Mouse (Mus musculus): Measurements from ENCODE around the gene Pyroxd1. TPM values are rescaled to one million over a fixed set of nuclear protein-coding genes. Genes with fewer than 3 reads are reported as not detected.
A peak's percentile ranks its signal among the peaks of the same experiment; 100 is the strongest.

Gene Pyroxd1
- polyA plus RNA-seq, 1 experiment from 2014 or later, result 19.6 TPM

DNA sequence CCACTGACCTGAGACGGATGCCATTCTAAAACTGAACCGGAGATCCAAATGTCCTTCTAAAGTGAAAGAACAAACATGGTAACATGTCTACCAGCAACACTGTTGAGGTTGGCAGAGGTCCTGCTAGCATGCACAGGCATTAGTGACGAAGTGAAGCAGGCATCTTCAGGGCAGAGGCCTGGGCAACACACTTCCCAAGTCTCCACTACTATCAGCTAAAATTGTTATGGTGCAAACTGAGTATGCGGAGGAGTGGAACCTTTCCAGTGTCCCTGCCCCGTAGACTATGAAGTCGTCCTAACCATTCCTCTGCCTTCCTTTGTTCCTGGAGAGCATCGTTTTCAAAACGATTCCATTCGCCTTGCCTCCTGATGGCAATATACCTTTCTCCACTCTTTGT lies 39.1 kb downstream of the Pyroxd1 start:
- no peak for ATAC-seq (replicated peaks; ENCODE audit: low FRiP score)

DNA sequence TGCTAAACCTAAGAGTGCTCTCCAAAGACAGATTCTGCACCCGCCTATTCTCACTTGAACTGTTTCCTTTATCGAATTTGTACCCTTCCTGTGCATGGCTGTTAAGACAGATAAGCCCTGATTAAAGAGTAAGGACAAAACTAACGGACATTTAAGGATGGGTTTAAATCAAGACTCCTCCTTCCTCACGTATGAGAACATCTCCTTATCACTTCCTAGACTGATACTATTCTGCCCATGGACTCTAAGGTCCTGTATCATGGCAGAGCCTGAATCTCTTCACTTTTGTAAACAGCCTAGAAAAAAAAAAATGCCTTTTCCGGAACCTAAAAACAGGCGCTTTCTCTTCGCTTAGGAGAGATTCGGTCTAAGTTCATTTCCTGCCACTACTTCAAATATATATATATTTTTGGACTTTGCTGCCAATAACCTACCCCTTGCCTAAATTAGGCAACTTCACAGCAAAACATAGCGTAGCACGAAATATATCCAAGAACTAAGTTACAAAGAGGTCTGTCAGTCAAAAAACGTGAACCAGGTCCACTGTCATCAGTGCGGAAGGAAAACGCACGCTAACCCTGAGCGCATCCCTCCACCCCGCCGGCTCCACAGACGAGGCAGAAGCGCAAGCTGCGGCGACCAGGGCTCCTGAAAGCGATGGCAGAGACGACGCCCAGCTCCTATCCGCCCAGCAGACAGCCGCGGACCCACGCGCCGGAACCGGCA lies 41.0 kb downstream of the Pyroxd1 start:
- H3K27me3 ChIP-seq (ENCODE audit: control insufficient read depth, insufficient read depth, low read length), result no peaks in the 10 kb centered on the region
- no peaks in the 10 kb centered on the region for H3K4me1 ChIP-seq (replicated peaks; ENCODE audit: control insufficient read depth, insufficient read depth, low read length)
- H3K4me3 ChIP-seq (ENCODE audit: low read depth, low read length), result peak overlapping the region; percentile 70
- no peaks in the 10 kb centered on the region for H3K36me3 ChIP-seq (ENCODE audit: control insufficient read depth, insufficient read depth, low read length)
- WGBS, result 6% methylated on average over 31 of the region's 31 CpGs
- H3K9ac ChIP-seq (ENCODE audit: low read length), result peak overlapping the region; percentile 71
- no peak for DNase-seq (ENCODE audit: low spot score)
- peak overlapping the region; percentile 58 for H3K4me2 ChIP-seq (ENCODE audit: low read depth, low read length, severe bottlenecking)
- peak; percentile 79 for ATAC-seq (replicated peaks; ENCODE audit: low FRiP score)
- H3K9me3 ChIP-seq (ENCODE audit: control insufficient read depth, low read length), result no peaks in the 10 kb centered on the region
- no peak overlapping the region for H3K27ac ChIP-seq (ENCODE audit: low read depth, low read length)

More for the DNA sequence above, 39.1 kb downstream of the Pyroxd1 start:
- Histone ChIP-seq H3K4me1 (replicated peaks; ENCODE audit: control insufficient read depth, insufficient read depth, low read length) (no peaks in the 10 kb centered on the region), H3K36me3 (ENCODE audit: control insufficient read depth, insufficient read depth, low read length) (no peaks in the 10 kb centered on the region), H3K27ac (ENCODE audit: low read depth, low read length) (no peak overlapping the region), H3K9ac (ENCODE audit: low read length) (no peak overlapping the region), H3K9me3 (ENCODE audit: control insufficient read depth, low read length) (no peaks in the 10 kb centered on the region), H3K4me2 (ENCODE audit: low read depth, low read length, severe bottlenecking) (no peak overlapping the region), H3K27me3 (ENCODE audit: control insufficient read depth, insufficient read depth, low read length) (no peaks in the 10 kb centered on the region), H3K4me3 (ENCODE audit: low read depth, low read length) (no peak overlapping the region)
- DNase-seq (ENCODE audit: low spot score), result no peak
- 93% methylated on average over 9 of the region's 9 CpGs for WGBS

- peak within 1 kb of the TSS; percentile 71 for H3K9ac ChIP-seq (ENCODE audit: low read length)
- peak within 1 kb of the TSS; percentile 65 for H3K4me2 ChIP-seq (ENCODE audit: low read depth, low read length, severe bottlenecking)
- no peaks in the 10 kb centered on the region for H3K36me3 ChIP-seq (ENCODE audit: control insufficient read depth, insufficient read depth, low read length)
- ATAC-seq (replicated peaks; ENCODE audit: low FRiP score) (peak; percentile 100), DNase-seq (ENCODE audit: low spot score) (peak; percentile 98)
- H3K27ac ChIP-seq (ENCODE audit: low read depth, low read length), result no peak within 1 kb of the TSS
- H3K4me1 ChIP-seq (replicated peaks; ENCODE audit: control insufficient read depth, insufficient read depth, low read length), result no peaks in the 10 kb centered on the region
- WGBS, result 1% methylated on average over 86 of the region's 87 CpGs
- no peaks in the 10 kb centered on the region for H3K9me3 ChIP-seq (ENCODE audit: control insufficient read depth, low read length)
- no peaks in the 10 kb centered on the region for H3K27me3 ChIP-seq (ENCODE audit: control insufficient read depth, insufficient read depth, low read length)
- peak within 1 kb of the TSS; percentile 70 for H3K4me3 ChIP-seq (ENCODE audit: low read depth, low read length)
Observed at GRCm38 (mm10) chr6:142387011-142387754, 41.7 kb downstream of the Pyroxd1 start, which contains the start of the genes Recql and Golt1b. Gene Recql (minus strand): TSS chr6:142387087. Gene Golt1b (plus strand): TSS chr6:142387221.

DNA sequence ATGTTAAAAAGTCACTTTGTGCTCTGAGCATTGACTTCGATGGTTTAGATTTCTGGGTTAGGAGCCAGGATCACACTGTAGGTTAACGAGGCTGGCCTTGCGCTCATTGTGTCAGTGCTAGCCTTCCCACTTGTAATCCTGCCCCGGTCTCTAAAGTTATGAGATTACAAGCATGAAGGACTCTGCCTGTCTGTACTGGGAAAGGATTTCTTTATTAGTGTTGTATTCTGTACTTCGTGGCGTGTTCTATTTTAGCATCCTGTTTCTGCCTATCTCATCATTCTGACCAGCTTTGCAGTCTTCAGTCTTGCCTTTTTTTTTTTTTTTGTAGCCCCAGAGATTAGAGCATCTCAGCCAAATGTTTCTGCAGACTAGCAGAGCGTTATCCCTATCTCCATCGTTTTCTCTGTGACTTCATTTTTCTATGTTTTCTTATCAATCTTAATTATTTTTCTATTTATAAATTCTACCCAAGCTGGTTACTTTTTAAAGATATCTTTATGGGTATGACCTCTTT lies 42.4 kb downstream of the Pyroxd1 start:
- no peak overlapping the region for H3K27ac ChIP-seq (ENCODE audit: low read depth, low read length)
- H3K36me3 ChIP-seq (ENCODE audit: control insufficient read depth, insufficient read depth, low read length), result no peaks in the 10 kb centered on the region
- H3K4me3 ChIP-seq (ENCODE audit: low read depth, low read length), result peak overlapping the region; percentile 70
- H3K4me1 ChIP-seq (replicated peaks; ENCODE audit: control insufficient read depth, insufficient read depth, low read length), result no peaks in the 10 kb centered on the region
- no peaks in the 10 kb centered on the region for H3K9me3 ChIP-seq (ENCODE audit: control insufficient read depth, low read length)
- DNase-seq (ENCODE audit: low spot score), result no peak
- peak overlapping the region; percentile 71 for H3K9ac ChIP-seq (ENCODE audit: low read length)
- peak overlapping the region; percentile 65 for H3K4me2 ChIP-seq (ENCODE audit: low read depth, low read length, severe bottlenecking)
- 25% methylated on average over 8 of the region's 8 CpGs for WGBS
- no peaks in the 10 kb centered on the region for H3K27me3 ChIP-seq (ENCODE audit: control insufficient read depth, insufficient read depth, low read length)
- no peak for ATAC-seq (replicated peaks; ENCODE audit: low FRiP score)

GRCm38 (mm10) chr6:142389101-142389500 lies 43.6 kb downstream of the Pyroxd1 start:
- no peak overlapping the region for H3K9ac ChIP-seq (ENCODE audit: low read length)
- WGBS, result 81% methylated on average over 2 of the region's 2 CpGs
- DNase-seq (ENCODE audit: low spot score) (no peak), ATAC-seq (replicated peaks; ENCODE audit: low FRiP score) (no peak)
- no peaks in the 10 kb centered on the region for H3K9me3 ChIP-seq (ENCODE audit: control insufficient read depth, low read length)
- H3K4me1 ChIP-seq (replicated peaks; ENCODE audit: control insufficient read depth, insufficient read depth, low read length), result no peaks in the 10 kb centered on the region
- H3K4me2 ChIP-seq (ENCODE audit: low read depth, low read length, severe bottlenecking), result no peak overlapping the region
- no peaks in the 10 kb centered on the region; the same call in 1 of the 2 replicates for H3K36me3 ChIP-seq (ENCODE audit: control insufficient read depth, insufficient read depth, low read length)
- no peak overlapping the region for H3K4me3 ChIP-seq (ENCODE audit: low read depth, low read length)
- no peak overlapping the region for H3K27ac ChIP-seq (ENCODE audit: low read depth, low read length)
- no peaks in the 10 kb centered on the region for H3K27me3 ChIP-seq (ENCODE audit: control insufficient read depth, insufficient read depth, low read length)

DNA sequence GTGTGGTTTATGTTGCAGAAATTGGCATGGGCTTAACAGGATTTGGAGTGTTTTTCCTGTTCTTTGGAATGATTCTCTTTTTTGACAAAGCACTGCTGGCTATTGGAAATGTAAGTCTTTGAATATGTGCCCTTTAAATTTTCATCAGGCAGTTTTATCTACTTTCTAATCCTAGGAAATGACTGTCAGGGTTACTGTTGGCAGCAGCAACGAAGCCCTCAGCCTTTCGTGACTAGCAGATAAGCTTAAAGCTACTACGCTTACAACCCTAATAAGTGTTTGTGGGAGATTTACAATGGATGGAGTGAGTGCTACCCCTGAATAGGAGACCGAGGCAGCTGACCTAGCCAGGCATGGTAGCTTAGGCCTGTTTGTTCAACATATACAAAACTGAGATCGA lies 46.9 kb downstream of the Pyroxd1 start:
- H3K27ac ChIP-seq (ENCODE audit: low read depth, low read length), result no peak overlapping the region
- WGBS, result 90% methylated on average over 5 of the region's 5 CpGs
- ATAC-seq (replicated peaks; ENCODE audit: low FRiP score) (no peak), DNase-seq (ENCODE audit: low spot score) (no peak)
- H3K4me2 ChIP-seq (ENCODE audit: low read depth, low read length, severe bottlenecking), result no peak overlapping the region
- no peaks in the 10 kb centered on the region for H3K27me3 ChIP-seq (ENCODE audit: control insufficient read depth, insufficient read depth, low read length)
- H3K36me3 ChIP-seq (ENCODE audit: control insufficient read depth, insufficient read depth, low read length), result no peaks in the 10 kb centered on the region; the same call in 1 of the 2 replicates
- no peaks in the 10 kb centered on the region for H3K9me3 ChIP-seq (ENCODE audit: control insufficient read depth, low read length)
- no peaks in the 10 kb centered on the region for H3K4me1 ChIP-seq (replicated peaks; ENCODE audit: control insufficient read depth, insufficient read depth, low read length)
- H3K4me3 ChIP-seq (ENCODE audit: low read depth, low read length), result no peak overlapping the region
- no peak overlapping the region for H3K9ac ChIP-seq (ENCODE audit: low read length)

- no peaks in the 10 kb centered on the region for H3K27me3 ChIP-seq (ENCODE audit: control insufficient read depth, insufficient read depth, low read length)
- ATAC-seq (replicated peaks; ENCODE audit: low FRiP score) (no peak), DNase-seq (ENCODE audit: low spot score) (no peak)
- H3K9me3 ChIP-seq (ENCODE audit: control insufficient read depth, low read length), result no peaks in the 10 kb centered on the region
- H3K4me2 ChIP-seq (ENCODE audit: low read depth, low read length, severe bottlenecking), result no peak overlapping the region
- 87% methylated on average over 5 of the region's 5 CpGs for WGBS
- no peaks in the 10 kb centered on the region for H3K4me1 ChIP-seq (replicated peaks; ENCODE audit: control insufficient read depth, insufficient read depth, low read length)
- no peak overlapping the region for H3K4me3 ChIP-seq (ENCODE audit: low read depth, low read length)
- no peak overlapping the region for H3K27ac ChIP-seq (ENCODE audit: low read depth, low read length)
- no peak overlapping the region for H3K9ac ChIP-seq (ENCODE audit: low read length)
- no peaks in the 10 kb centered on the region; the same call in 1 of the 2 replicates for H3K36me3 ChIP-seq (ENCODE audit: control insufficient read depth, insufficient read depth, low read length)
Observed at GRCm38 (mm10) chr6:142394669-142395068, 49.2 kb downstream of the Pyroxd1 start.

DNA sequence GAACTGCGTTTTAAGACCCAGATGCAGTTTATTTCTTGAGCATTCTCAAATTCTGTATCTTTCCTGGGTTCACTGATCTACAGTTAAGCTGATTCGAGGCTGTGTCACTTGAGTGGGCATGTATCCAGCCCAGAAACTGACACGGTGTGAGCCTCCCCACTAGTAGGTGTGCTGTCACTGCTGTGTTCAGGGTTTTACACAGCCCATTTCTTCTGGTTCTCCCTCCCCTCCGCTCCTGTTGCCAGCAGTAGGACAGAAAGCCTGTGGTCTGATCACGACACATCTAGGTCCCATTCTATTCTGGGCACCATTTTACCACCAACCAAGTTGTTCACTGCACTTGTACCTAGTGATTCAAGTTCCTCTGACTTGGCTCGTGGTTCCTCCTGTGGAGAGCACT lies 50.3 kb downstream of the Pyroxd1 start:
- Histone ChIP-seq H3K9me3 (ENCODE audit: control insufficient read depth, low read length) (no peaks in the 10 kb centered on the region), H3K9ac (ENCODE audit: low read length) (no peak overlapping the region), H3K36me3 (ENCODE audit: control insufficient read depth, insufficient read depth, low read length) (no peaks in the 10 kb centered on the region; the same call in 1 of the 2 replicates), H3K4me3 (ENCODE audit: low read depth, low read length) (no peak overlapping the region), H3K27ac (ENCODE audit: low read depth, low read length) (no peak overlapping the region), H3K4me1 (replicated peaks; ENCODE audit: control insufficient read depth, insufficient read depth, low read length) (no peaks in the 10 kb centered on the region), H3K4me2 (ENCODE audit: low read depth, low read length, severe bottlenecking) (no peak overlapping the region), H3K27me3 (ENCODE audit: control insufficient read depth, insufficient read depth, low read length) (no peaks in the 10 kb centered on the region)
- no peak for DNase-seq (ENCODE audit: low spot score)
- ATAC-seq (replicated peaks; ENCODE audit: low FRiP score), result no peak
- WGBS, result 94% methylated on average over 6 of the region's 6 CpGs

Measured in forebrain, embryonic 11.5 days (tissue).